Comparison of ENCODE assay signal across 12 mouse cellular contexts in the genomic region with DNA sequence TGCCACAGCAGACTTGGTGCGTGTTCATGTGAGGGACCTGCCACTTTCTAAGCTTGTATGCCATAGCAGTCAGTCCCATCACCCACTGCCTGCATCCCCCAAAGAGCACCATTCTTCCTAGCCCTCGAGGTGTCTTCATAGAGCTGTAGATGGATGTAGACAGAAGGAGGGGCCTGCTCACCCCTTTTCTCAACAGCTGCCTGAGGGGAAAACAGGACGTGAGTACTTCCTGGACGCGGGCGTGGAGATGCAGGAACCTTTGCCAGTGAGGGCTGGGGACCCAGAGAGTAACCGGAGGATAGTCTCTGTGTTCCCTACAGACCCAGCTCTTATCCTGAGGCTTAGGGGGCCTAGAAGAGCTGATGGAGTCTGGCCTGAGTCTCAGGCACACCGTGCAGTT. TPM values are rescaled to one million over a fixed set of nuclear protein-coding genes. Genes with fewer than 3 reads are reported as not detected.
DNase-seq lines count a peak whose midpoint lies in the region; ATAC-seq and TF ChIP-seq lines count a peak whose summit lies in the region.
"Had no signal": no experiment of that assay in that cellular context is flagged by ENCODE, and none has a peak within 500 bp of the region (broad histone marks: within the 10 kb centered on the region; RNA-seq: fewer than 3 reads in every experiment).

No protein-coding gene starts in this region.

- H3K27me3 ChIP-seq in kidney, adult 2 months (replicated peaks; ENCODE audit: control insufficient read depth, insufficient read depth, low read length) = no peaks in the 10 kb centered on the region
- H3K27me3 ChIP-seq in kidney, embryonic 16.5 days (ENCODE audit: insufficient read depth, low read length) = no peaks in the 10 kb centered on the region

- no peaks in the 10 kb centered on the region; the same call in 1 of the 2 replicates for H3K4me1 ChIP-seq in kidney, adult 2 months (ENCODE audit: control insufficient read depth, insufficient read depth, low read length)
- peaks cover 27% of the 10 kb centered on the region for H3K4me1 ChIP-seq in kidney, embryonic 16.5 days (ENCODE audit: insufficient read depth, low read length)

- 50% methylated on average over 8 of the region's 8 CpGs for WGBS in kidney, adult 2 months
- 67% methylated on average over 8 of the region's 8 CpGs for WGBS in kidney, embryonic 16.5 days

- H3K4me2 ChIP-seq in kidney, embryonic 16.5 days (replicated peaks; ENCODE audit: low read depth, low read length) = no peak overlapping the region

- ATAC-seq in kidney, embryonic 16.5 days (ENCODE audit: low FRiP score, low TSS enrichment) = no peak
- ATAC-seq in CD4-positive, CD25-positive, alpha-beta regulatory T cell, adult 4 months = peak; percentile 80
- ATAC-seq: hindbrain, postnatal 0 days had no signal

- H3K27ac ChIP-seq in kidney, adult 2 months (ENCODE audit: insufficient read depth, low read depth, low read length) = peak overlapping the region; percentile 53; the same call in 1 of the 2 replicates
- no peak overlapping the region for H3K27ac ChIP-seq in kidney, embryonic 16.5 days (ENCODE audit: low read length)
- H3K27ac ChIP-seq: hindbrain, postnatal 0 days had no signal

- no peak overlapping the region for H3K4me3 ChIP-seq in kidney, adult 2 months (ENCODE audit: insufficient read depth, low read depth, low read length)
- H3K4me3 ChIP-seq in kidney, embryonic 16.5 days (ENCODE audit: low read length) = no peak overlapping the region
- H3K4me3 ChIP-seq: myocyte had no signal

- DNase-seq in kidney, adult 2 months = peak; percentile 56
- peak; percentile 73 for DNase-seq in T-cell, adult 2 months (ENCODE audit: low spot score)
- DNase-seq in kidney, postnatal 36 days = peak; percentile 55 to 61
- no peak for DNase-seq in yolk sac, embryonic 10.5 days (ENCODE audit: low spot score)
- no peak for DNase-seq in cerebellum, adult 11 months
- DNase-seq: adrenal gland, postnatal 10 days; cerebellum, adult 8-10 months; gastrocnemius, postnatal 25 days had no signal

- no peaks in the 10 kb centered on the region for H3K9me3 ChIP-seq in kidney, embryonic 16.5 days (ENCODE audit: low read length)

- no peak for TF ChIP-seq CTCF in kidney, adult 2 months (conservative IDR thresholded peaks at IDR 0.05; ENCODE audit: insufficient read depth, insufficient read length, low read depth, low read length)

- TF ChIP-seq POLR2A in kidney, adult 2 months (IDR thresholded peaks at IDR 0.05; ENCODE audit: low read depth, low read length) = no peak

- H3K36me3 ChIP-seq in kidney, adult 2 months (ENCODE audit: control insufficient read depth, insufficient read depth, low read length) = no peaks in the 10 kb centered on the region
- H3K36me3 ChIP-seq in kidney, embryonic 16.5 days (ENCODE audit: insufficient read depth, low read length) = no peaks in the 10 kb centered on the region

- no peak overlapping the region for H3K9ac ChIP-seq in kidney, embryonic 16.5 days (replicated peaks; ENCODE audit: low read length)

RNA-seq across cellular contexts. Expression of a gene that starts 36.3 kb away (rescaled TPM):
- 26.9 and 28.6 TPM in 2 replicates for polyA plus RNA-seq in kidney, adult 2 months (2012; rRNA removed)
- polyA plus RNA-seq in kidney, embryonic 16.5 days (2015; fragmentation: Nextera tagmentation; extraction: Ambion mirVana) = 31.6 and 46.5 TPM in 2 replicates
- polyA plus RNA-seq in CD4-positive, CD25-positive, alpha-beta regulatory T cell, adult 4 months (2017; shearing (Covaris generic)) = 10 to 100 TPM; 23.0 to 83.7 TPM

RNA-seq across cellular contexts. Expression of a gene that starts 47.1 kb away (rescaled TPM):
- not detected in 2 replicates for polyA plus RNA-seq in kidney, adult 2 months (2012; rRNA removed)
- polyA plus RNA-seq in kidney, embryonic 16.5 days (2015; fragmentation: Nextera tagmentation; extraction: Ambion mirVana) = 9.9 TPM in 1 of 2 replicates, not detected in the other
- 10 to 100 TPM in 1 of 2 experiments, not detected in 1; 33.3 TPM for polyA plus RNA-seq in CD4-positive, CD25-positive, alpha-beta regulatory T cell, adult 4 months (2017; shearing (Covaris generic))
- polyA plus RNA-seq: hindbrain, postnatal 0 days had no signal

Comparison
In these comparisons a context has a peak if more than half of its experiments do, and no peak if none do; other contexts are left out.
1. DNase-seq: peak in kidney, adult 2 months (single experiment), T-cell, adult 2 months (single experiment) and kidney, postnatal 36 days (2 of 2); none in yolk sac, embryonic 10.5 days (single experiment) and cerebellum, adult 11 months (single experiment).